ENCODE assay signal across 20 mouse cellular contexts in the genomic region with DNA sequence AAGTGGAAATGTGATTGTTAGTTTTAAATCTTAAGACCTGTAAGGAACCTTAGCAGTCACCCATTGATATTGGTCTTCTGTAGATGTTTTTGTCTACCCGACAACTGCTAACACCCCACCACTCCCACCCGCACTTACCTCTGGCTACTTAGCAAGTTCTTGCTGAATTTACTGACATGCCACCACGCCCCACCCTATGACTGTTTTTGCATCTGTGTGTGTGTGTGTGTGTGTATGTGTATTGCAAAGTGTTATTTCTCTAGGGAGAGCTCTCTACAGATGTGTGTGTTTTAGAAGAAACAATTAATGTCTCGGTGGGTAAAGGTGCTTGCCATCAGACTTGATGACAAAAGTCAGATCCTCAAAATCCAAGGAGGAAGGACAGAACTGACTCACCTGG. TPM values are rescaled to one million over a fixed set of nuclear protein-coding genes. Genes with fewer than 3 reads are reported as not detected.
DNase-seq lines count a peak whose midpoint lies in the region; ATAC-seq and TF ChIP-seq lines count a peak whose summit lies in the region.
"Had no signal": no experiment of that assay in that cellular context is flagged by ENCODE, and none has a peak within 500 bp of the region (broad histone marks: within the 10 kb centered on the region; RNA-seq: fewer than 3 reads in every experiment).

Gene Gm17482, plus strand, starts transcription at position 301 of the 400 bp plus-strand sequence.

- H3K36me3 ChIP-seq in hindbrain, embryonic 13.5 days: no peaks in the 10 kb centered on the region
- no peaks in the 10 kb centered on the region for H3K36me3 ChIP-seq in hindbrain, embryonic 12.5 days
- H3K36me3 ChIP-seq in lung, embryonic 15.5 days: no peaks in the 10 kb centered on the region
- H3K36me3 ChIP-seq: limb, embryonic 15.5 days; midbrain, embryonic 10.5 days; neural tube, embryonic 12.5 days had no signal

- ATAC-seq in hindbrain, embryonic 13.5 days (ENCODE audit: low FRiP score): 0 out of 2 replicates have a peak, but pooled peaks have one; percentile 36
- no peak for ATAC-seq in hindbrain, embryonic 12.5 days (ENCODE audit: low FRiP score)
- ATAC-seq in lung, embryonic 15.5 days (ENCODE audit: borderline replicate concordance, extremely low read depth, low FRiP score, low TSS enrichment): no peak

- WGBS in cerebellum, adult 2 months: 89% methylated on average over 4 of the region's 4 CpGs
- WGBS in hindbrain, embryonic 13.5 days: 75% methylated on average over 4 of the region's 4 CpGs
- 67% methylated on average over 4 of the region's 4 CpGs for WGBS in hindbrain, embryonic 12.5 days
- WGBS in lung, embryonic 15.5 days: 73% methylated on average over 4 of the region's 4 CpGs

- H3K4me3 ChIP-seq in cerebellum, adult 2 months (replicated peaks; ENCODE audit: insufficient read depth, low read depth, low read length): no peak within 1 kb of the TSS
- H3K4me3 ChIP-seq in hindbrain, embryonic 13.5 days: no peak within 1 kb of the TSS
- H3K4me3 ChIP-seq in hindbrain, embryonic 12.5 days: no peak within 1 kb of the TSS
- no peak within 1 kb of the TSS for H3K4me3 ChIP-seq in lung, embryonic 15.5 days
- H3K4me3 ChIP-seq in brown adipose tissue, adult 24 weeks (ENCODE audit: insufficient read depth, low read depth, low read length): no peak within 1 kb of the TSS
- H3K4me3 ChIP-seq: limb, embryonic 15.5 days; midbrain, embryonic 10.5 days; neural tube, embryonic 12.5 days had no signal

- no peak for TF ChIP-seq POLR2A in cerebellum, adult 2 months (IDR thresholded peaks at IDR 0.05; ENCODE audit: borderline replicate concordance, insufficient read depth, low read length)

- no peak within 1 kb of the TSS for H3K4me2 ChIP-seq in hindbrain, embryonic 13.5 days
- no peak within 1 kb of the TSS for H3K4me2 ChIP-seq in hindbrain, embryonic 12.5 days (replicated peaks)
- no peak within 1 kb of the TSS for H3K4me2 ChIP-seq in lung, embryonic 15.5 days
- H3K4me2 ChIP-seq: limb, embryonic 15.5 days; lung, embryonic 14.5 days; neural tube, embryonic 12.5 days had no signal

- H3K27ac ChIP-seq in cerebellum, adult 2 months (ENCODE audit: insufficient read depth, low read length): peak within 1 kb of the TSS; percentile 48; the same call in 1 of the 2 replicates
- H3K27ac ChIP-seq in hindbrain, embryonic 13.5 days: no peak within 1 kb of the TSS
- H3K27ac ChIP-seq in hindbrain, embryonic 12.5 days: no peak within 1 kb of the TSS
- H3K27ac ChIP-seq in lung, embryonic 15.5 days: 0 out of 2 replicates have a peak within 1 kb of the TSS, but pooled peaks have one; percentile 1
- H3K27ac ChIP-seq in brown adipose tissue, adult 24 weeks (replicated peaks; ENCODE audit: low read depth, low read length): peak within 1 kb of the TSS; percentile 52
- H3K27ac ChIP-seq: limb, embryonic 15.5 days; liver, embryonic 14.5 days; midbrain, embryonic 10.5 days; neural tube, embryonic 12.5 days had no signal

- no peaks in the 10 kb centered on the region for H3K27me3 ChIP-seq in cerebellum, adult 2 months (ENCODE audit: control insufficient read depth, insufficient read depth, low read length)
- no peaks in the 10 kb centered on the region for H3K27me3 ChIP-seq in hindbrain, embryonic 13.5 days
- H3K27me3 ChIP-seq in hindbrain, embryonic 12.5 days: no peaks in the 10 kb centered on the region
- H3K27me3 ChIP-seq in lung, embryonic 15.5 days: no peaks in the 10 kb centered on the region
- H3K27me3 ChIP-seq: limb, embryonic 15.5 days; neural tube, embryonic 12.5 days had no signal

- H3K9me3 ChIP-seq in hindbrain, embryonic 13.5 days: no peaks in the 10 kb centered on the region
- H3K9me3 ChIP-seq in hindbrain, embryonic 12.5 days (replicated peaks): no peaks in the 10 kb centered on the region
- no peaks in the 10 kb centered on the region for H3K9me3 ChIP-seq in lung, embryonic 15.5 days
- H3K9me3 ChIP-seq: limb, embryonic 15.5 days; midbrain, embryonic 10.5 days; neural tube, embryonic 12.5 days had no signal

- H3K9ac ChIP-seq in hindbrain, embryonic 13.5 days: no peak within 1 kb of the TSS
- no peak within 1 kb of the TSS for H3K9ac ChIP-seq in hindbrain, embryonic 12.5 days
- no peak within 1 kb of the TSS for H3K9ac ChIP-seq in lung, embryonic 15.5 days
- H3K9ac ChIP-seq: forebrain, postnatal 0 days; limb, embryonic 15.5 days; liver, embryonic 14.5 days; lung, embryonic 14.5 days; neural tube, embryonic 12.5 days had no signal

- DNase-seq in cerebellum, adult 2 months: no peak
- DNase-seq in cerebellum, postnatal 10 days: no peak
- no peak for DNase-seq in lung, postnatal 25 days (ENCODE audit: low spot score)
- DNase-seq in kidney, postnatal 4 days: no peak

- no peak for TF ChIP-seq CTCF in cerebellum, adult 2 months (IDR thresholded peaks at IDR 0.05; ENCODE audit: borderline replicate concordance, insufficient read depth, low read depth, low read length)

- H3K4me1 ChIP-seq in cerebellum, adult 2 months (ENCODE audit: control insufficient read depth, insufficient read depth, low read length): peaks cover 40% of the 10 kb centered on the region; the same call in 1 of the 2 replicates
- no peaks in the 10 kb centered on the region for H3K4me1 ChIP-seq in hindbrain, embryonic 13.5 days (replicated peaks)
- H3K4me1 ChIP-seq in hindbrain, embryonic 12.5 days: no peaks in the 10 kb centered on the region
- H3K4me1 ChIP-seq in lung, embryonic 15.5 days: peaks cover 5% of the 10 kb centered on the region
- peaks cover 6% of the 10 kb centered on the region for H3K4me1 ChIP-seq in brown adipose tissue, adult 24 weeks (ENCODE audit: control insufficient read depth, insufficient read depth, insufficient read length, low read length)
- H3K4me1 ChIP-seq: limb, embryonic 15.5 days; midbrain, embryonic 10.5 days; neural tube, embryonic 12.5 days had no signal

RNA-seq across cellular contexts. Expression of gene Gm17482, which starts in this region (rescaled TPM):
- not detected in 2 replicates for polyA plus RNA-seq in cerebellum, adult 2 months (2012; rRNA removed)
- not detected in 2 replicates for polyA plus RNA-seq in hindbrain, embryonic 13.5 days (2015; fragmentation: Nextera tagmentation; extraction: Ambion mirVana)
- not detected in 2 replicates for polyA plus RNA-seq in hindbrain, embryonic 12.5 days (2016; fragmentation: Nextera tagmentation; extraction: Ambion mirVana)
- polyA plus RNA-seq in lung, embryonic 15.5 days (2015; fragmentation: Nextera tagmentation; extraction: Ambion mirVana): not detected in 2 replicates
- not detected in 2 replicates for polyA plus RNA-seq in brown adipose tissue, adult 24 weeks (2012; ENCODE audit: insufficient read depth, insufficient read length, missing spikeins)
- polyA plus RNA-seq: forebrain, postnatal 0 days; heart, postnatal 0 days; intestine, embryonic 16.5 days; kidney, embryonic 14.5 days; limb, embryonic 15.5 days; liver, embryonic 14.5 days; lung, embryonic 14.5 days; midbrain, embryonic 10.5 days; neural tube, embryonic 12.5 days; spleen, adult 2 months; stomach, embryonic 14.5 days; thymus, adult 2 months had no signal

Comparison
In these comparisons a context has a peak if more than half of its experiments do, and no peak if none do; other contexts are left out.
1. Peak in ATAC-seq in hindbrain, embryonic 13.5 days; RNA of the gene not detected or under 1 TPM.
2. H3K27ac ChIP-seq: peak in cerebellum, adult 2 months (single experiment), lung, embryonic 15.5 days (single experiment) and brown adipose tissue, adult 24 weeks (single experiment); none in hindbrain, embryonic 13.5 days (single experiment) and hindbrain, embryonic 12.5 days (single experiment).